Mouse (Mus musculus): ENCODE measurements at regions not wholly inside any gene's neighbourhood (a gene's known extent, or its start where the extent isn't known, plus 50 kb on each side); places are given as distances from the start of the nearest gene placed in this dataset.
A peak's percentile ranks its signal among the peaks of the same experiment; 100 is the strongest.

DNA sequence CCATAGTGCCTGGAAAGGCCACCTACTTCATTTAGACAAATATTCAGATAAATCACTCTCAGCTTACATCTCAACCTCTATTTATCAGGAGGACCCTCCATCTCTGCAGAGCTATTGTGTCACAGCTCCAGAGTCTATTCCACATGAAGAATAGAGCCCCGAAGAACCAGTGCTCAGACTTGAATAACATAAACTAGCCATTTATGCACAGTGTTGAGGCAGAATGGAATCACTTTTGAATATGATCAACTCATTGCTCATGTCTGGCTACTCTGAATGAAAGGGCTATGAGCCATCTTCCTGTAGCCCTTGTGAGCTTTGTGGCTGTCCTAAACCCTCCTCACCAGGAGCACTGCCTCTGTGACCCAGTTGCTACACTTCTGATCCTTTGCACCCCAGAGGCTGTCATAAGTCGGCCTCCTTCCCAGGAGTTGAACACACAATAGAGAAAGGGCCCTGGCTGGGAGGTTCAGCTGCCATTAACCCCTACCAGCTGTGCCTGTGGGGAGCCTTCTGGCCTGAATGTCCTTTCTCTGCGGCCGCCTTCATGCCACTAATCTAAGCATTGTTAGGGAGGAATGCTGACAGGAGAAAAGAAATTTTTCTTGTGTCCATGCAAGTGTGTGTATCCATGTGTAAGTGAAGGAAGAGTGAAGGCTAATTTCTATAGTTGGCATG, 195.5 kb upstream of the Sp8 start:
- DNase-seq = no peak

- no peak for DNase-seq
Measured at GRCm38 (mm10) chr12:118649323-118649973, 196.7 kb upstream of the Sp8 start.

GRCm38 (mm10) chr12:118648673-118649072, 197.5 kb upstream of the Sp8 start:
- DNase-seq = no peak

GRCm38 (mm10) chr12:118647270-118648042, 198.7 kb upstream of the Sp8 start:
- DNase-seq = no peak

DNA sequence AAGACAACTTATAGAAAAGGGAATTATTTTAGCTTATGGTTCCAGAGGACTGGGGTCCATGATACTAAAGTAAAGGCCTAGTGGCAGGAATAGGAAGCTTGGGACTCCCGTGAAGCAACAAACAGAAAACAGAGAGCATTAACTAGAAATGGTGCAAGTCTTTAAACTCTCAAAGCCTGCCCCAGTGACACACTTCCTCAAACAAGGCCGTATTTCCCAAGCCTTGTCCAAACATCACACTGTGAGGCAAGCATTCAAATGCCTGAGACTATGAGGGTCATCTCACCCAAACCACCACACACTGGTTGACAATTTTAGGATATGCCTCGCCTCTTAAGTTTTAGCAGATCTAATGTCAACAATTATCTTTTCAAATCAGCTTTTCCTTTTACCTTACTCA, 205.2 kb upstream of the Sp8 start:
- no peak for DNase-seq

GRCm38 (mm10) chr12:118637214-118637613, 208.9 kb upstream of the Sp8 start:
- DNase-seq = no peak

DNA sequence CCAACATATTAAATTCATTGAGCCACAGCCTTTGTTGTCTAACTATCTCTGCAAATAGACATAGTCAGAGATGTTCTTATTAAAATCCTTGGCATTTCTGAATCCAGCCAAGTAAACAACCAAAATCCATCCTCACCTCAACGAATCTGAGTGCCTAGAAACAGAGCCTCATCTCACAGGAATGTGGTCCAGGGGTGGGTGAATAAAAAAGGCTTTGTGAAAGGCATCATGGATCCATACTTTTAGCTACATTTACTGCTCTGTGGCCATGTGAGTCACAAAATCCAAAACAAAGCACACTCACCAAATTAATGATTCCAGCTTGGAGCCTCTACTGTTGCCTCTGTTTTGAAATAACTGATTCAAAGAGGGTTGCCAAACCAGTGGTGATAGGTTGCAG, 210.7 kb upstream of the Sp8 start:
- no peak for DNase-seq

DNA sequence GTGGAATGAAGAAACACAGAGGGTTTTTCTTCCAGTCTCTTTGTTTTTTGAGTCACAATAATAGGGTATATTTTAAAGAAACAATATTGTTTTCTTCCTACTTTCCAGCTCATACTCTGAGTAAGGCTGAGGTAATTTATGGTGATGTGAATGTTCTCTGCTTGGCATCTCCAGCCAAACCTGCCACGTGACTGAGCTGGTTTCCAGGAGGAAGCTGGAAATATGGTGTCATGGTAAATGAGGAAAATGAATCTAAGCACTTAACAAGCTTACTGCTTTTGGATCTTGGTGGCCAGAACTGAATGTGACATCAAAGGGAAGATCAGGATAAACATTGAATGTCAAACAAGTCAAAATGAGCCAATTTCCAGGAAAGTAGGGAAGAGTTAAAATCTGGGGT, 215.8 kb upstream of the Sp8 start:
- DNase-seq = no peak

DNA sequence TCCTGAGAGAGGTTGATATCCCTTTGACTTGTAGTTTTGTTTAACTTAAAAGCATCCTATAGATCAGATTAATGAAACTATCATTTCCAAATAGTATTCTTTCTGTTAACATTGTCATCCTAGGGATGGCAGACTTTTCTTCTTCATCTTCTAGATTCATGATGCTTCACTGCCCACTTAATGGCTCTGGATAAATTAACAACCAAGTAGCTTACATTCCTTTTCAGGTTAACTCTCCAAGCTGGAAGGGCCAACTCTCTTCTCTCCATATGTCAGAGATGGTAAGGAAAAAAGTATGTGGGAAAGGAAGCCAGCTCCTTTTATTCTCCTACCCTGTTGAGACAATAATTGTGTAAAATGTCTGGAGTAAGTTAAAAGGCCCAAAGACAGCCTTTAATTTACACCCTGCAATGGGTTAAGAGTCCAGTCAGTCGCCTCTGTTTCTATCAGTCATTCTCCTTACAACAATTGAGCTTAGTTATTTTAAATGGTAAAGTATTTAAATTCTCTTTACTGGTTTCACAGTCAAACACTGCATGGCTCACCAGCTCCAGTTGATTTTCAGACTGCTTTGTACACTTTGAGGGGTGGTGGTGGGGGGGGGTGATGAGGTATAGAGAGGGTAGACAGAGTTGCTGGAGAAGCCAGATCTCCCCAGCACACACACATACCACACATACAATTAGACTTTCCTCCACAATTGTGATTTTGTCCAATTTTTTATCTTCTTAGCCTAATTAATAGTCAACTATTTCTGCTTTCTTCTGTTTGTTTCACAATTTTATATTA, 224.2 kb upstream of the Sp8 start:
- DNase-seq = no peak

GRCm38 (mm10) chr12:118620847-118621636, 225.1 kb upstream of the Sp8 start:
- DNase-seq = no peak

DNA sequence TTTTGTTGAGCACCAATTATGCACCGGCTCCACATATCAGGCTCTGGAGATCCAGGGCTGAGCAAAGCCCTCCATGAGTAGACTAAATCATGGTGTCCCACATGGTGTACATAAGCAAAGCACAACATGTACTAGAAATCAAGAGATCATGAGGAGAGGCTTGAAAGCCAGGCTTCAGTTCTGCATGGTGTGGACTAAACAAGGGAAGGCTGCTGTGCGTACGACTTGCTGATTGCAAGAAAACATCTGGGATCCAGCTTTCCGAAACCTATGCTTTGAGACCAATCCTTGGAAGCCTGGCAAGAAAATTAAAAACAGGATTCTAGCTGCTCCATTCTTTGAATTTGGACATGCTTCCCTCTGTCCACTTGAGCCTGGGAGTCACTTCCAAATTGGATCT, 249.1 kb upstream of the Sp8 start:
- no peak for DNase-seq

- DNase-seq = no peak
Measured at GRCm38 (mm10) chr12:118594781-118595574, 251.2 kb upstream of the Sp8 start.

DNA sequence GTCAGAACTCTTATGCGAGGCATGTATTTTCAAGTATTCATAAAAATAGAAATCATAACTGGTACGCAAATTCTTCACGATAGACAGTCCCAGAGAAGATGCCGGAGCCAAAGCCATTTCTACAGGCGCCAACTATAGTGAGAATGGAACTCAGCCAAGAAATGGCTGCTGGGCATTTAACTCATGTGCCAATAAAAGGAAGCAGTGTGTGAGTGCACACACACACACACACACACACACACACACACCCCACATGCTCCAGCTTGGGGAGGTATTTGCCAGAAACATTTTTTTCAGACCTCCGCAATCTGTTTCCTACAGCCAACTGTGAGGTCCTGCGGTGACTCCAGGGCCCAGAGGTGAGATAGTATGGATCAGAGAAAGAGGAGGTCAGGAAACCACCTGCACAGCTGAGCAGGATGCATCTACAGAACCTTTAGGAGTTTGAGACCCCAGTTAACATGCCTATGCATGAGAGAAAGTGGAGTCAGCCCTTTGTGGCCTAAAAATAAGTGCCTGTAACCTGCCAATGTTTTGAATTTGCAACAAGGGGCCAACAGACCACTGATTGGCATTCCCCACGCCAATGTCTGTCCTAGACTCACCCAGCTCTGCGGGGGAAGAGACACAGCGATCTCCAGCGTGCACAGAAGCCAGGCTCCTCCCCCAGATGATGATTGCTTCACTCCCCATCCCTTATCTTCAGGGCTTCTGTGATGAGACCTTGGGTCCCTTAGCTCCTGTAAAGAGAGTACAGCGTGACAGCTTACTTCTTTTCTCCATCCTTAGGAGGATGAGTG, 262.1 kb upstream of the Sp8 start:
- DNase-seq = peak; percentile 3

GRCm38 (mm10) chr12:118569811-118570210, 268.6 kb upstream of the Sp4 start:
- no peak for DNase-seq

DNA sequence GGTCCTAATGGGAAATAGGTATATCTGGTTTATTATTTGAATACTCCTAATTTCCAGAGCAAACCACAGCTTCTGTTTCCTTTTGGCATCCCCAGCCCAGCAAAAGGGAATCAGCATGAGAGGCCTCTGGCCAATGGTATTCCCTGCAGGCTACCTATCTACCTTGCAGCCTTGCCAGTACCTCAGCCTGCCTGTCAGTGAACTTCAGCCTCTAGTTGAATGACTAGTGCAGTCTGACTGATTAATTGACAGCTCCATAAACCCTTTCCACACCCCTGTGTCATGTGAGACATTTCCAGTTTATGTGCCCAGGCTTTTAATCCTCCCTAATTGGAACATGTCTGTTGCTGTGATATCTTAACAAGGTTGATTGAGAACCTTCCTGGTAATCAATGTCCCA, 265.4 kb upstream of the Sp4 start:
- DNase-seq = no peak

GRCm38 (mm10) chr12:118564394-118565112, 263.3 kb upstream of the Sp4 start:
- peak; percentile 27 for DNase-seq

GRCm38 (mm10) chr12:118562226-118562625, 261.0 kb upstream of the Sp4 start:
- DNase-seq = no peak

DNA sequence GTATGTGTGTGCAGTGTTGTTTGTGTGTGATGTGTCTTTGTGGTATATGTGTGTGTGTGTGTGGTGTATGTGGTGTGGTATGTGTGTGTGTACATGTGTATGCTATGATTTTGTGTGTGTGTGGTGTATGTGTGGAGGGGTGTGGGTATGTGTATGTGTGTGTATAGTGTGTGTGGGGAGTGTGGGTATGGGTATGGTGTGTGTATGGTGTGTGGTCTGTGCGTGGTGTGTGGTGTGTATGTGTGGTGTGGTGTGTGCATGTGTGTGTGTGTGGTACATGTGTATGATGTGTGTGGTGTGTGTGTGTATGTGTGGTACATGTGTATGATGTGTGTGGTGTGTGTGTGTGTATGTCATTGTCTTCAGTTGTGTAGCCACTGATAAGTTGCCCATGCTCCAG, 247.8 kb upstream of the Sp4 start:
- DNase-seq = no peak

- no peak for DNase-seq
Measured at GRCm38 (mm10) chr12:118540336-118540735, 239.1 kb upstream of the Sp4 start.
